In the genomic region with DNA sequence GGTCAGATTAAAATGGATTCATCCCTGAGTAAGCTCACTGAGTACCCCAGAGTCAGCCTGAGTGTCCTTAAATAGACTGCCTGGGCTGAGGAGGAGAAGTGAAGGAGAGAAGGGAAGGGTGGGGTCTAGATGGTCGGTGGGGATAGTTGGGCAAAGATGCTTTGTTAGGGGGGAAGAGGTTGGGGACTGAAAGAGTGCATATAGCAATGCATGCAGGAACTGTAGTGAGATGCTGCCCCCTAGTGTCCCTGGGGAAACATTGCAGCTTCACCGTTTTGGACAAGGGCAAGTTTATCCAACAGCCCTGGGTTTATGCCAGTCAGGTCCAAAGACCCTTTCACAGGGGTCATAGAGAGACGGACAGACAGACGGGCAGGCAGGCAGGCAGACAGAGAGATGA, we compare ENCODE assay signal across 8 mouse cellular contexts.
DNase-seq lines count a peak whose midpoint lies in the region; ATAC-seq and TF ChIP-seq lines count a peak whose summit lies in the region.

No protein-coding gene starts in this region.

- H3K4me1 ChIP-seq in G1E (ENCODE audit: insufficient read depth, low read depth, low read length), result no peaks in the 10 kb centered on the region
- no peaks in the 10 kb centered on the region for H3K4me1 ChIP-seq in embryonic facial prominence, embryonic 11.5 days (ENCODE audit: control insufficient read depth, insufficient read depth, low read length)

- no peak overlapping the region for H3K4me2 ChIP-seq in embryonic facial prominence, embryonic 11.5 days (ENCODE audit: low read depth, low read length)

- peak; percentile 53 to 55 for DNase-seq in left cerebral cortex, adult 2 months (ENCODE audit: extremely low spot score in 1 of 2, low spot score in 2 of 2)
- DNase-seq in left cerebral cortex, adult 8-10 months (ENCODE audit: low spot score in 2 of 2), result no peak
- no peak for DNase-seq in G1E (ENCODE audit: low spot score)
- peak; percentile 54 for DNase-seq in adrenal gland, postnatal 10 days
- DNase-seq in embryonic facial prominence, embryonic 11.5 days (ENCODE audit: low spot score), result peak; percentile 76
- DNase-seq in layer of hippocampus, adult 9-10 months (ENCODE audit: low spot score), result peak; percentile 51
- DNase-seq in retina, postnatal 1 day, result peak; percentile 76

- no peak overlapping the region for H3K4me3 ChIP-seq in left cerebral cortex, adult 2 months
- H3K4me3 ChIP-seq in G1E (ENCODE audit: low read depth, low read length), result no peak overlapping the region
- no peak overlapping the region for H3K4me3 ChIP-seq in embryonic facial prominence, embryonic 11.5 days (ENCODE audit: low read depth, low read length)

- WGBS in embryonic facial prominence, embryonic 11.5 days, result 3% methylated on average over 4 of the region's 4 CpGs

- no peaks in the 10 kb centered on the region for H3K27me3 ChIP-seq in G1E (ENCODE audit: insufficient read depth, low read length)
- no peaks in the 10 kb centered on the region for H3K27me3 ChIP-seq in embryonic facial prominence, embryonic 11.5 days (ENCODE audit: control insufficient read depth, insufficient read depth, low read length)

- intact Hi-C loops in left cerebral cortex, adult 2 months (cut with DNase I), result loop anchor here (5.0 to 10.0 kb wide), 2 partner anchors 62 to 1260 kb away; partner anchors contain the start of gene Tmem132c

- TF ChIP-seq CTCF in left cerebral cortex, adult 2 months (IDR thresholded peaks at IDR 0.05), result peak; percentile 93
- TF ChIP-seq CTCF in G1E (IDR thresholded peaks at IDR 0.05; ENCODE audit: low read depth, low read length), result peak; percentile 22; the same call in 1 of the 2 replicates

- ATAC-seq in G1E (ENCODE audit: extremely low read depth, insufficient number of reproducible peaks, low FRiP score, poor library complexity, severe bottlenecking), result no peak
- no peak for ATAC-seq in embryonic facial prominence, embryonic 11.5 days (replicated peaks; ENCODE audit: insufficient number of reproducible peaks, low FRiP score, low TSS enrichment, low read depth)
- ATAC-seq in megakaryocyte, adult 5-6 weeks (ENCODE audit: poor library complexity, severe bottlenecking), result no peak

- peaks cover 70% of the 10 kb centered on the region for H3K9me3 ChIP-seq in G1E (replicated peaks)
- H3K9me3 ChIP-seq in embryonic facial prominence, embryonic 11.5 days (replicated peaks; ENCODE audit: control insufficient read depth, low read length), result no peaks in the 10 kb centered on the region

- H3K27ac ChIP-seq in left cerebral cortex, adult 2 months, result no peak overlapping the region
- no peak overlapping the region for H3K27ac ChIP-seq in embryonic facial prominence, embryonic 11.5 days (replicated peaks; ENCODE audit: low read depth, low read length)

- no peak overlapping the region for H3K9ac ChIP-seq in embryonic facial prominence, embryonic 11.5 days (replicated peaks; ENCODE audit: low read length)

- H3K36me3 ChIP-seq in G1E (replicated peaks), result no peaks in the 10 kb centered on the region
- H3K36me3 ChIP-seq in embryonic facial prominence, embryonic 11.5 days (replicated peaks; ENCODE audit: control insufficient read depth, insufficient read depth, low read depth, low read length), result no peaks in the 10 kb centered on the region

Comparison
In these comparisons a context has a peak if more than half of its experiments do, and no peak if none do; other contexts are left out.
1. DNase-seq: peak in left cerebral cortex, adult 2 months (2 of 2), adrenal gland, postnatal 10 days (single experiment), embryonic facial prominence, embryonic 11.5 days (single experiment), layer of hippocampus, adult 9-10 months (single experiment) and retina, postnatal 1 day (single experiment); none in left cerebral cortex, adult 8-10 months (0 of 2) and G1E (single experiment).